Mouse (Mus musculus) brain, embryonic 14.5 days (tissue): ENCODE measurements around the gene Ube2l3. TPM values are rescaled to one million over a fixed set of nuclear protein-coding genes. Genes with fewer than 3 reads are reported as not detected.
A peak's percentile ranks its signal among the peaks of the same experiment; 100 is the strongest.

Experiments
- DNase-seq: peaks from one replicate; pipeline ENCODE4 v3.0.0-alpha.2; 2011; ENCODE audit warnings: low read depth
- CTCF ChIP-seq: fragments of 200-500 bp; IDR thresholded peaks from 2 replicates; pipeline ENCODE4 v1.5.1; 2012; ENCODE audit warnings: inconsistent platforms, mild to moderate bottlenecking, moderate library complexity, borderline replicate concordance; ENCODE audit not compliant: insufficient read depth, insufficient read length; ENCODE audit errors: extremely low read depth
- POLR2A ChIP-seq: fragments of 200-500 bp; IDR thresholded peaks from 2 replicates; pipeline ENCODE4 v1.6.1; 2012; ENCODE audit warnings: mild to moderate bottlenecking, inconsistent platforms, borderline replicate concordance; ENCODE audit not compliant: poor library complexity, insufficient read depth, insufficient read length, severe bottlenecking; ENCODE audit errors: extremely low read depth
- polyA plus RNA-seq: library from polyadenylated mRNA; depleted of rRNA; stranded (reverse); fragments of >200 nt; gene quantifications from 2 replicates; pipeline ENCODE4 v1.2.3, GENCODE M21; 2012

The Ube2l3 gene
- polyA plus RNA-seq, 1 experiment: 127 TPM

GRCm38 (mm10) chr16:17147391-17147929 is 55.0 kb downstream of the Ube2l3 start:
- TF ChIP-seq POLR2A: no peak
- no peak for TF ChIP-seq CTCF
- peak; percentile 57 for DNase-seq

GRCm38 (mm10) chr16:17146772-17147235 is 55.6 kb downstream of the Ube2l3 start, which contains the start of gene Ccdc116:
Gene Ccdc116, minus strand, starts transcription at chr16:17147229.
- TF ChIP-seq POLR2A (no peak), CTCF (peak; percentile 56; the same call in 1 of the 2 replicates)

GRCm38 (mm10) chr16:17144339-17144738 is 58.1 kb downstream of the Ube2l3 start, which contains the start of gene Ydjc:
Gene Ydjc, plus strand, starts transcription at chr16:17144621.
- TF ChIP-seq POLR2A (no peak), CTCF (no peak)

More at GRCm38 (mm10) chr16:17146772-17147235, 55.6 kb downstream of the Ube2l3 start, which contains the start of gene Ccdc116:
- peak; percentile 95 for DNase-seq

GRCm38 (mm10) chr16:17137355-17137754 is 65.1 kb downstream of the Ube2l3 start:
- TF ChIP-seq CTCF: no peak
- TF ChIP-seq POLR2A: no peak
- DNase-seq: no peak

More at GRCm38 (mm10) chr16:17144339-17144738, 58.1 kb downstream of the Ube2l3 start, which contains the start of gene Ydjc:
- peak; percentile 43 for DNase-seq

- peak; percentile 36 for DNase-seq
- TF ChIP-seq CTCF (no peak), POLR2A (no peak)
These were observed 69.6 kb downstream of the Ube2l3 start for GRCm38 (mm10) chr16:17132906-17133200.

GRCm38 (mm10) chr16:17132089-17132905 is 70.2 kb downstream of the Ube2l3 start, which contains the start of gene Sdf2l1:
Gene Sdf2l1, minus strand, starts transcription at chr16:17132383.
- TF ChIP-seq CTCF (peak; percentile 61), POLR2A (peak; percentile 67)
- DNase-seq: peak; percentile 99

- TF ChIP-seq CTCF: no peak
- TF ChIP-seq POLR2A: no peak
- peak; percentile 10 for DNase-seq
These were observed 71.0 kb downstream of the Ube2l3 start for GRCm38 (mm10) chr16:17131191-17132088.

GRCm38 (mm10) chr16:17127292-17127691 is 75.2 kb downstream of the Ube2l3 start:
- TF ChIP-seq CTCF (peak; percentile 54; the same call in 1 of the 2 replicates), POLR2A (no peak)
- peak; percentile 37 for DNase-seq

GRCm38 (mm10) chr16:17124871-17125520 is 77.5 kb downstream of the Ube2l3 start, which contains the start of gene 2610318N02Rik:
Gene 2610318N02Rik, minus strand, starts transcription at chr16:17125167.
- DNase-seq: peak; percentile 96
- TF ChIP-seq POLR2A: peak; percentile 41; the same call in 1 of the 2 replicates
- no peak for TF ChIP-seq CTCF
